Mouse (Mus musculus) MEL (cell line): ENCODE results near the gene Gab2. TPM values are rescaled to one million over a fixed set of nuclear protein-coding genes. Genes with fewer than 3 reads are reported as not detected.

ENCODE experiments used
- DNase-seq: peaks from one replicate; pipeline ENCODE4 v3.0.0; 2011; ENCODE audit warnings: low read depth, low spot score
- H3K27ac ChIP-seq: 2 replicates; pipeline ENCODE4 v1.5.1; 2012; ENCODE audit warnings: low read depth, mild to moderate bottlenecking, control low read depth, low read length, moderate library complexity; ENCODE audit not compliant: control insufficient read depth
- H3K27me3 ChIP-seq, 2 experiments: fragments of 150-350 bp in 1 of 2; sonication (generic) in 1 of 2; 2 replicates each; pipeline ENCODE4 v1.6.1; 2012; ENCODE audit warnings: low read length in 2 of 2, mild to moderate bottlenecking in 2 of 2, improper control_type of control experiment in 1 of 2, moderate library complexity in 1 of 2; ENCODE audit not compliant: insufficient read depth in 2 of 2, control insufficient read depth in 1 of 2
- H3K36me3 ChIP-seq, 2 experiments: 2 replicates each; pipeline ENCODE4 v1.6.1; 2012 to 2014; ENCODE audit warnings: low read length in 2 of 2, improper control_type of control experiment in 1 of 2, inconsistent platforms in 1 of 2, mild to moderate bottlenecking in 1 of 2; ENCODE audit not compliant: insufficient read depth in 2 of 2, control insufficient read depth in 1 of 2
- H3K4me1 ChIP-seq, 2 experiments: fragments of 150-350 bp in 1 of 2; sonication (generic) in 1 of 2; 2 replicates each; pipeline ENCODE4 v1.6.1; 2012; ENCODE audit warnings: low read length in 2 of 2, improper control_type of control experiment in 1 of 2, mild to moderate bottlenecking in 1 of 2; ENCODE audit not compliant: insufficient read depth in 2 of 2, control insufficient read depth in 1 of 2
- H3K4me3 ChIP-seq, 2 experiments: fragments of 150-350 bp in 1 of 2; sonication (generic) in 1 of 2; 2 replicates each; pipeline ENCODE4 v1.5.1; 2012; ENCODE audit warnings: low read depth in 2 of 2, low read length in 2 of 2, mild to moderate bottlenecking in 2 of 2, moderate library complexity in 2 of 2, control low read depth in 1 of 2, improper control_type of control experiment in 1 of 2; ENCODE audit not compliant: control insufficient read depth in 1 of 2, insufficient read depth in 1 of 2
- H3K79me2 ChIP-seq: 2 replicates; pipeline ENCODE4 v1.6.1; 2012; ENCODE audit warnings: mild to moderate bottlenecking, low read length, moderate library complexity; ENCODE audit not compliant: control insufficient read depth, poor library complexity, insufficient read depth
- H3K9ac ChIP-seq: 2 replicates; pipeline ENCODE4 v1.6.1; 2012; ENCODE audit warnings: low read depth, mild to moderate bottlenecking, control low read depth, low read length, moderate library complexity; ENCODE audit not compliant: control insufficient read depth, poor library complexity, severe bottlenecking
- H3K9me3 ChIP-seq: fragments of 150-350 bp; sonication (generic); replicated peaks from 2 replicates; pipeline ENCODE4 v1.6.1; 2012; ENCODE audit warnings: mild to moderate bottlenecking, low read length, improper control_type of control experiment, moderate library complexity; ENCODE audit not compliant: insufficient read depth
- BHLHE40 ChIP-seq: IDR thresholded peaks from 2 replicates; pipeline ENCODE4 v1.6.1; 2012; ENCODE audit warnings: low read depth, mild to moderate bottlenecking, inconsistent platforms, low read length, improper control_type of control experiment, borderline replicate concordance
- CTCF ChIP-seq, 3 experiments: IDR thresholded peaks in 2 of 3; conservative IDR thresholded peaks in 1 of 3; 2 replicates each; pipeline ENCODE4 v1.5.1; 2011 to 2012; ENCODE audit warnings: low read length in 3 of 3, low read depth in 2 of 3, mild to moderate bottlenecking in 2 of 3, improper control_type of control experiment in 1 of 3, inconsistent platforms in 1 of 3, mixed read lengths in 1 of 3, moderate library complexity in 1 of 3; ENCODE audit not compliant: control insufficient read depth in 1 of 3, insufficient read depth in 1 of 3, poor library complexity in 1 of 3, severe bottlenecking in 1 of 3
- E2F4 ChIP-seq: IDR thresholded peaks from 2 replicates; pipeline ENCODE4 v1.6.1; 2011; ENCODE audit warnings: low read depth, low read length, improper control_type of control experiment, borderline replicate concordance
- EP300 ChIP-seq, 2 experiments: IDR thresholded peaks; 2 replicates each; pipeline ENCODE4 v1.6.1; 2011; ENCODE audit warnings: improper control_type of control experiment in 2 of 2, low read length in 2 of 2, low read depth in 1 of 2, mild to moderate bottlenecking in 1 of 2
- ETS1 ChIP-seq: IDR thresholded peaks from 2 replicates; pipeline ENCODE4 v1.6.1; 2012; ENCODE audit warnings: low read depth, mild to moderate bottlenecking, inconsistent platforms, low read length, improper control_type of control experiment, moderate library complexity
- GABPA ChIP-seq: IDR thresholded peaks from 2 replicates; pipeline ENCODE4 v1.6.1; 2012; ENCODE audit warnings: low read depth, mild to moderate bottlenecking, inconsistent platforms, low read length, improper control_type of control experiment, moderate library complexity
- GATA1 ChIP-seq: IDR thresholded peaks from 2 replicates; pipeline ENCODE4 v1.6.1; 2011; ENCODE audit warnings: low read depth, low read length, improper control_type of control experiment
- HCFC1 ChIP-seq: IDR thresholded peaks from 2 replicates; pipeline ENCODE4 v1.6.1; 2012; ENCODE audit warnings: low read depth, mild to moderate bottlenecking, inconsistent platforms, low read length, improper control_type of control experiment, moderate library complexity
- JUND ChIP-seq: IDR thresholded peaks from 2 replicates; pipeline ENCODE4 v1.6.1; 2011; ENCODE audit warnings: low read depth, mild to moderate bottlenecking, improper control_type of control experiment, low read length
- KAT2A ChIP-seq: conservative IDR thresholded peaks from 2 replicates; pipeline ENCODE4 v1.6.1; 2012; ENCODE audit warnings: low read depth, low read length, improper control_type of control experiment, inconsistent platforms
- MAFK ChIP-seq: IDR thresholded peaks from 2 replicates; pipeline ENCODE4 v1.6.1; 2011; ENCODE audit warnings: low read depth, mild to moderate bottlenecking, low read length, improper control_type of control experiment, borderline replicate concordance
- MAZ ChIP-seq: IDR thresholded peaks from 2 replicates; pipeline ENCODE4 v1.6.1; 2012; ENCODE audit warnings: low read depth, mild to moderate bottlenecking, inconsistent platforms, low read length, improper control_type of control experiment
- MEF2A ChIP-seq: IDR thresholded peaks from 2 replicates; pipeline ENCODE4 v1.6.1; 2014; ENCODE audit warnings: low read depth, mild to moderate bottlenecking, inconsistent platforms, low read length, improper control_type of control experiment; ENCODE audit not compliant: poor library complexity, insufficient replicate concordance, severe bottlenecking; ENCODE audit errors: extremely low read depth
- MXI1 ChIP-seq: IDR thresholded peaks from 2 replicates; pipeline ENCODE4 v1.6.1; 2011; ENCODE audit warnings: mild to moderate bottlenecking, low read depth, low read length, improper control_type of control experiment
- NELFE ChIP-seq: IDR thresholded peaks from 2 replicates; pipeline ENCODE4 v1.6.1; 2011; ENCODE audit warnings: low read depth, low read length, improper control_type of control experiment
- POLR2A ChIP-seq, 2 experiments: IDR thresholded peaks; 2 replicates each; pipeline ENCODE4 v1.6.1; 2011 to 2012; ENCODE audit warnings: low read length in 2 of 2, mild to moderate bottlenecking in 2 of 2, control low read depth in 1 of 2, improper control_type of control experiment in 1 of 2, low read depth in 1 of 2, moderate library complexity in 1 of 2; ENCODE audit not compliant: control insufficient read depth in 1 of 2, insufficient read depth in 1 of 2, poor library complexity in 1 of 2
- POLR2AphosphoS2 ChIP-seq: IDR thresholded peaks from 2 replicates; pipeline ENCODE4 v1.6.1; 2011; ENCODE audit warnings: low read length, improper control_type of control experiment
- POLR2AphosphoS5 ChIP-seq: IDR thresholded peaks from 2 replicates; pipeline ENCODE4 v1.6.1; 2012; ENCODE audit warnings: low read depth, borderline replicate concordance, mild to moderate bottlenecking, inconsistent platforms, low read length, moderate library complexity, mixed read lengths
- SMC3 ChIP-seq: IDR thresholded peaks from 2 replicates; pipeline ENCODE4 v1.6.1; 2011; ENCODE audit warnings: low read depth, low read length, improper control_type of control experiment
- TAL1 ChIP-seq: IDR thresholded peaks from 2 replicates; pipeline ENCODE4 v1.6.1; 2012; ENCODE audit warnings: mild to moderate bottlenecking, inconsistent platforms, low read length, moderate library complexity, mixed read lengths
- TCF12 ChIP-seq: IDR thresholded peaks from 2 replicates; pipeline ENCODE4 v1.6.1; 2014; ENCODE audit warnings: low read depth, mild to moderate bottlenecking, inconsistent platforms, low read length, improper control_type of control experiment, moderate library complexity
- USF1 ChIP-seq: IDR thresholded peaks from 2 replicates; pipeline ENCODE4 v1.6.1; 2014; ENCODE audit warnings: low read depth, mild to moderate bottlenecking, inconsistent platforms, low read length, improper control_type of control experiment, moderate library complexity
- ZC3H11A ChIP-seq: IDR thresholded peaks from 2 replicates; pipeline ENCODE4 v1.6.1; 2012; ENCODE audit warnings: low read depth, mild to moderate bottlenecking, inconsistent platforms, low read length, improper control_type of control experiment
- ZMIZ1 ChIP-seq: IDR thresholded peaks from 2 replicates; pipeline ENCODE4 v1.6.1; 2012; ENCODE audit warnings: low read depth, mild to moderate bottlenecking, inconsistent platforms, low read length, improper control_type of control experiment, moderate library complexity
- polyA plus RNA-seq, 2 experiments: library from polyadenylated mRNA; stranded (reverse) in 1 of 2; unstranded in 1 of 2; fragments of >175 nt in 1 of 2; fragments of >200 nt in 1 of 2; gene quantifications; 2 replicates each; pipeline versions ENCODE4 v1.2.1 to v1.2.4; 2012; ENCODE audit warnings: low replicate concordance in 2 of 2, low read depth in 1 of 2; ENCODE audit not compliant: insufficient read length in 2 of 2, insufficient read depth in 1 of 2, missing spikeins in 1 of 2
- total RNA-seq: library from RNA; depleted of rRNA; stranded (reverse); fragments of 300-350 nt; gene quantifications from 2 replicates; pipeline ENCODE4 v1.2.3, GENCODE M21; 2012

Gab2 gene
- total and polyA plus RNA-seq, 3 experiments = 5.0 to 11.5 TPM; not detected in 1

- Histone ChIP-seq H3K9me3 (no peaks in the 10 kb centered on the region), H3K36me3 (peaks cover 0 to 2% of the 10 kb centered on the region in 2 experiments; a peak in 2 of 4 replicates), H3K4me3 (no peak overlapping the region), H3K4me1 (no peaks in the 10 kb centered on the region), H3K27me3 (no peaks in the 10 kb centered on the region), H3K79me2 (no peaks in the 10 kb centered on the region), H3K9ac (no peak overlapping the region), H3K27ac (no peak overlapping the region)
- no peak for TF ChIP-seq NELFE
- no peak for TF ChIP-seq POLR2AphosphoS5
- no peak for TF ChIP-seq POLR2AphosphoS2
- no peak for TF ChIP-seq SMC3
- TF ChIP-seq POLR2A (IDR thresholded peaks at IDR 0.05; ENCODE audit: control insufficient read depth in 1 of 2, insufficient read depth in 1 of 2, low read depth in 1 of 2, low read length in 2 of 2, poor library complexity in 1 of 2) = no peak
- TF ChIP-seq CTCF (IDR thresholded peaks at IDR 0.05 in 2 of 3, conservative IDR thresholded peaks at IDR 0.05 in 1 of 3; ENCODE audit: control insufficient read depth in 1 of 3, insufficient read depth in 1 of 3, low read depth in 2 of 3, low read length in 3 of 3, poor library complexity in 1 of 3, severe bottlenecking in 1 of 3) = no peak
- TF ChIP-seq ZMIZ1 = no peak
- TF ChIP-seq ZC3H11A = no peak
- TF ChIP-seq HCFC1 = no peak
- no peak for TF ChIP-seq GATA1
- TF ChIP-seq MEF2A = no peak
- TF ChIP-seq TAL1 = no peak
- no peak for TF ChIP-seq USF1
- no peak for TF ChIP-seq TCF12
- TF ChIP-seq BHLHE40 = no peak
- TF ChIP-seq E2F4 = no peak
- no peak for TF ChIP-seq KAT2A
- TF ChIP-seq MXI1 = no peak
- no peak for TF ChIP-seq MAFK
- no peak for DNase-seq
Measured at GRCm38 (mm10) chr7:97307546-97307945, 226.2 kb downstream of the Gab2 start.

DNA sequence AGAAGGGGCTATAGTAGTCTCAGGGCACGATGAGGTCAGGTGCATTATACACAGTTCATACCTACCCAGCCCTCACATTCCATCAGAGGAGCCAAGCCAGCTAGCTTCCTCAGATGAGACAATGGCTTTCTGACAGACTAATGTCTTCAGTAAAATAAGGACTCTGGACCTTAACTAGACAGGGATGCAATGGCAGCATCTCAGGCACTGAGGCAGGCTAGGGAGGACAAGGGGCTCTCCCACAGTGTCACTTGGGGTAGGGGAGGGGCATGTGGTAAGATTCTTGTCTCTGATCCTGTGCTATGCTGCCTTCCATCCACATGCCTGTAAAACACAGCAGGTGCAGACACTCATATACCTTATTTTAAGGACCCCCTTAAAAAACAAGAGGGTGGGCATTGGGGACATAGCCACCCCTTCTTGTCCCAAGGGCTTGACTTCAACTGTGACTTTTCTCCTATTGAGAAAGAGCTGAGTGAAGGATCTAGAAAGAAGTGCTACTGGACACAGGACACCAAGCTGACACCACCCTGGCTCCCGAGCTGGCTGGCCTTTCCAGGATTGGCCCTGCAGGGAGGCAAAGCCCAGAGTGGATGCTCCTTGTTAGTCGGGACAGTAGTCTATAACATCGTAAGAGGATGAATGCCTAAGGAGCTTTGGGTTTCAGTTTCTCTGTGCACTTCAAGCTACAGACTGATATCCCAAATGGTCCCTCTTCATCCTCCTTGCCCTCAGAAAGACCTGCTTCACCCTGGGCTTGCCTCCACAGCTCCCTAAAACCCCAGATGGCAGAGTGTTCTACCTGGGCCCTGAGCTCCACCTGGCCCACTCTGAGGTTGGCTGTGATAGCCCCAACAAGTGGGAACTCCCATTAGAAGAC lies 228.3 kb downstream of the Gab2 start:
- no peak overlapping the region for H3K4me3 ChIP-seq
- no peaks in the 10 kb centered on the region for H3K79me2 ChIP-seq
- H3K27me3 ChIP-seq = no peaks in the 10 kb centered on the region
- H3K9me3 ChIP-seq = no peaks in the 10 kb centered on the region
- H3K36me3 ChIP-seq = no peaks in the 10 kb centered on the region; a peak in 1 of 4 replicates
- H3K4me1 ChIP-seq = no peaks in the 10 kb centered on the region
- no peak for DNase-seq
- no peak overlapping the region for H3K9ac ChIP-seq
- TF ChIP-seq JUND = no peak
- TF ChIP-seq ETS1 = no peak
- no peak for TF ChIP-seq SMC3
- no peak for TF ChIP-seq TAL1
- no peak for TF ChIP-seq USF1
- TF ChIP-seq MAZ = no peak
- no peak for TF ChIP-seq GABPA
- no peak for TF ChIP-seq EP300 (IDR thresholded peaks at IDR 0.05; ENCODE audit: low read depth in 1 of 2, low read length in 2 of 2)
- TF ChIP-seq POLR2AphosphoS2 = no peak
- no peak for TF ChIP-seq POLR2AphosphoS5
- H3K27ac ChIP-seq = no peak overlapping the region
